Mouse (Mus musculus) G1E (cell line): ENCODE data around the gene Gm49450.

ENCODE experiments used
- CTCF ChIP-seq: IDR thresholded peaks from 2 replicates; pipeline ENCODE4 v1.5.1; 2012; ENCODE audit warnings: low read depth, low read length, inconsistent platforms, mixed read lengths
- GATA1 ChIP-seq: IDR thresholded peaks from 2 replicates; pipeline ENCODE4 v1.6.1; 2012; ENCODE audit warnings: borderline replicate concordance, low read length, inconsistent platforms, mixed read lengths
- POLR2AphosphoS5 ChIP-seq: IDR thresholded peaks from 2 replicates; pipeline ENCODE4 v1.6.1; 2012; ENCODE audit warnings: low read depth, low read length, inconsistent platforms; ENCODE audit not compliant: insufficient replicate concordance

GRCm38 (mm10) chr15:98887526-98887925, 65.8 kb downstream of the Gm49450 start:
- TF ChIP-seq CTCF: no peak
- TF ChIP-seq GATA1: no peak
- no peak for TF ChIP-seq POLR2AphosphoS5
